Mouse (Mus musculus) hindbrain, embryonic 13.5 days (tissue): ENCODE data around the gene Gm21698. TPM values are rescaled to one million over a fixed set of nuclear protein-coding genes. Genes with fewer than 3 reads are reported as not detected.

Experiments used
- polyA plus RNA-seq: library from polyadenylated mRNA; unstranded; fragments of >200 nt; fragmentation: Nextera tagmentation; extraction: Ambion mirVana; gene quantifications from 2 replicates; pipeline ENCODE4 v1.2.1, GENCODE M21; 2015

The Gm21698 gene
- polyA plus RNA-seq, 1 experiment from 2014 or later: 0.12 TPM

Other genes with a start within 250 kb of the Gm21698 start
- gene Actr3b, start 228.7 kb downstream of the Gm21698 start, polyA plus RNA-seq: 19.9 and 21.0 TPM in 2 replicates
- gene Gm21663, start 46.3 kb downstream of the Gm21698 start, polyA plus RNA-seq: 0.17 TPM in 1 of 2 replicates, not detected in the other
- gene Gm21671, start 34.2 kb downstream of the Gm21698 start, polyA plus RNA-seq: 0.12 TPM in 2 replicates
- gene Gm21680, start 16.0 kb downstream of the Gm21698 start, polyA plus RNA-seq: 0.16 TPM in 1 of 2 replicates, not detected in the other
- gene Gm1979, start 16.1 kb upstream of the Gm21698 start, polyA plus RNA-seq: 0.13 and 0.18 TPM in 2 replicates
- not detected in 2 replicates for gene Gm5862, start 34.3 kb upstream of the Gm21698 start, polyA plus RNA-seq
- 0.16 and 0.23 TPM in 2 replicates for gene Speer4a, start 50.9 kb upstream of the Gm21698 start, polyA plus RNA-seq
- 0.13 TPM in 2 replicates for gene Gm7347, start 69.9 kb upstream of the Gm21698 start, polyA plus RNA-seq
- gene Gm10471, start 100.6 kb upstream of the Gm21698 start, polyA plus RNA-seq: 0.06 and 0.10 TPM in 2 replicates
- gene 5031410I06Rik, start 116.7 kb upstream of the Gm21698 start, polyA plus RNA-seq: not detected in 2 replicates
- gene Gm10220, start 132.8 kb upstream of the Gm21698 start, polyA plus RNA-seq: 0.09 TPM in 1 of 2 replicates, not detected in the other